Mouse (Mus musculus): ENCODE measurements around the gene Plb1.

GRCm38 (mm10) chr5:32206726-32207125 is 25.8 kb upstream of the Plb1 start:
- TF ChIP-seq GATA1 (IDR thresholded peaks at IDR 0.05; ENCODE audit: borderline replicate concordance, low read length) (no peak), FLI1 (IDR thresholded peaks at IDR 0.05; ENCODE audit: low read length) (no peak)

Data from megakaryocyte, embryonic 14.5 days (primary cell).